Mouse (Mus musculus) embryonic fibroblast, embryonic 13.5 days (primary cell): ENCODE measurements around the gene Ap2a1. TPM values are rescaled to one million over a fixed set of nuclear protein-coding genes. Genes with fewer than 3 reads are reported as not detected.

ENCODE experiments used
- H3K27ac ChIP-seq: 2 replicates; pipeline ENCODE4 v1.5.1; 2012; ENCODE audit warnings: low read length, control low read depth, inconsistent platforms; ENCODE audit not compliant: insufficient read depth
- H3K4me1 ChIP-seq: 2 replicates; pipeline ENCODE4 v1.6.1; 2011; ENCODE audit warnings: low read length; ENCODE audit not compliant: control insufficient read depth, insufficient read depth
- H3K4me3 ChIP-seq: 2 replicates; pipeline ENCODE4 v1.5.1; 2011; ENCODE audit warnings: mild to moderate bottlenecking, control low read depth, low read length; ENCODE audit not compliant: insufficient read depth
- CTCF ChIP-seq: IDR thresholded peaks from 2 replicates; pipeline ENCODE4 v1.5.1; 2011; ENCODE audit warnings: mild to moderate bottlenecking, control low read depth, low read length, moderate library complexity, borderline replicate concordance; ENCODE audit not compliant: insufficient read depth
- POLR2A ChIP-seq: IDR thresholded peaks from 2 replicates; pipeline ENCODE4 v1.6.1; 2011; ENCODE audit warnings: low read depth, mild to moderate bottlenecking, control low read depth, low read length, moderate library complexity
- polyA plus RNA-seq: library from polyadenylated mRNA; stranded (reverse); fragments of >200 nt; gene quantifications from 2 replicates; pipeline ENCODE4 v1.2.4, GENCODE M21; 2011; ENCODE audit warnings: low read depth; ENCODE audit not compliant: missing spikeins, insufficient read length

Gene Ap2a1
- polyA plus RNA-seq, 1 experiment: 129 TPM

- Histone ChIP-seq H3K27ac (no peak overlapping the region), H3K4me3 (no peak overlapping the region), H3K4me1 (no peaks in the 10 kb centered on the region)
- TF ChIP-seq POLR2A (no peak), CTCF (no peak)
Observed at GRCm38 (mm10) chr7:44964990-44965389, 35.7 kb upstream of the Ap2a1 start.

GRCm38 (mm10) chr7:44962831-44963230 lies 33.5 kb upstream of the Ap2a1 start:
- Histone ChIP-seq H3K4me3 (no peak overlapping the region), H3K4me1 (no peaks in the 10 kb centered on the region)
- TF ChIP-seq POLR2A (no peak), CTCF (no peak)

GRCm38 (mm10) chr7:44962337-44962736 lies 33.0 kb upstream of the Ap2a1 start:
- no peak overlapping the region for H3K4me3 ChIP-seq
- TF ChIP-seq CTCF: no peak
- TF ChIP-seq POLR2A: no peak
- H3K4me1 ChIP-seq: no peaks in the 10 kb centered on the region
- H3K27ac ChIP-seq: no peak overlapping the region

More at GRCm38 (mm10) chr7:44962831-44963230, 33.5 kb upstream of the Ap2a1 start:
- no peak overlapping the region for H3K27ac ChIP-seq

GRCm38 (mm10) chr7:44960512-44960910 lies 31.2 kb upstream of the Ap2a1 start:
- Histone ChIP-seq H3K27ac (no peak overlapping the region), H3K4me1 (no peaks in the 10 kb centered on the region), H3K4me3 (no peak overlapping the region)
- TF ChIP-seq CTCF: no peak
- TF ChIP-seq POLR2A: no peak

GRCm38 (mm10) chr7:44959874-44960511 lies 30.7 kb upstream of the Ap2a1 start:
- no peak for TF ChIP-seq POLR2A
- no peak for TF ChIP-seq CTCF
- no peaks in the 10 kb centered on the region for H3K4me1 ChIP-seq
- no peak overlapping the region for H3K27ac ChIP-seq
- H3K4me3 ChIP-seq: no peak overlapping the region

- Histone ChIP-seq H3K4me1 (no peaks in the 10 kb centered on the region), H3K4me3 (no peak overlapping the region), H3K27ac (no peak overlapping the region)
- no peak for TF ChIP-seq CTCF
- TF ChIP-seq POLR2A: no peak
Observed at GRCm38 (mm10) chr7:44959281-44959680, 30.0 kb upstream of the Ap2a1 start.

DNA sequence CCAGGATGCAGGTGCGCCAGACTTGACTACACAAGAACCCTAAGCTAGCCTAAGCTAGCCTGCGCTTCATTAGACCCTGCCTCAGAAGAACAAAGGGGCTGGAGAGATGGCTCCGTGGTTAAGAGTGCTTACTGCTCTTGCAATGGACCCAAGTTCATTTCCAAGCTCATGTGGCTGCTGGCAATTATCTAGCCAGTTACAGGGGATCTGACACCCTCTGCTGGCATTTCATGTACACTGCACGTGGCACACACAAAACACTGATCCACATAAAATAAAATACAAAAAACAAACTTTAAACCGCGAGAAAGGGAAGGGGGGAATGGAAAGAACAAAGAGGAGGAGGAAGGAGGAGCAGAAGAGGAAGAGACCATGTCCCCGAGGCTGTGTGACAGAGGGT lies 28.9 kb upstream of the Ap2a1 start:
- Histone ChIP-seq H3K4me1 (no peaks in the 10 kb centered on the region), H3K4me3 (no peak overlapping the region), H3K27ac (no peak overlapping the region)
- no peak for TF ChIP-seq POLR2A
- no peak for TF ChIP-seq CTCF

- H3K4me1 ChIP-seq: no peaks in the 10 kb centered on the region
- H3K4me3 ChIP-seq: no peak overlapping the region
- H3K27ac ChIP-seq: no peak overlapping the region
- TF ChIP-seq POLR2A: no peak
- TF ChIP-seq CTCF: no peak
Observed at GRCm38 (mm10) chr7:44957183-44957835, 28.0 kb upstream of the Ap2a1 start.

DNA sequence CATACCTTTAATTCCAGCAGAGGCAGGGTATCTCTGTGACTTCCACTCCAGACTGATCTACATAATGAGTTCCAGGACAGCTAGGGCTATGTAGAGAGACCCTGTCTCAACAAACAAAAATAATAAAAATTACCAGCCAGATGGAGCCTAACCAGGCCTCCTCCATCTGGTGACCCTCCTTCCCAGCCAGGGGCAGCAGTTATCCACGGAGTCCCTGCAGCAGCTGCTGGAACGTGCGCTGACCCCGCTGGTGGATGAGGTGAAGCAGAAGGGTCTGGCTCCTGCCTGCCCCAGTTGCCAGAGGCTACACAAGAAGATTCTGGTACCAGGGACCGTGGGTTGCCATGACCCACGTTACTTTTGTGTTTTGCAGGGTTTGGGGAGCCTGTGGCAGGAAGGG lies 27.0 kb upstream of the Ap2a1 start:
- Histone ChIP-seq H3K27ac (no peak overlapping the region), H3K4me3 (no peak overlapping the region), H3K4me1 (no peaks in the 10 kb centered on the region)
- TF ChIP-seq CTCF (no peak), POLR2A (no peak)

DNA sequence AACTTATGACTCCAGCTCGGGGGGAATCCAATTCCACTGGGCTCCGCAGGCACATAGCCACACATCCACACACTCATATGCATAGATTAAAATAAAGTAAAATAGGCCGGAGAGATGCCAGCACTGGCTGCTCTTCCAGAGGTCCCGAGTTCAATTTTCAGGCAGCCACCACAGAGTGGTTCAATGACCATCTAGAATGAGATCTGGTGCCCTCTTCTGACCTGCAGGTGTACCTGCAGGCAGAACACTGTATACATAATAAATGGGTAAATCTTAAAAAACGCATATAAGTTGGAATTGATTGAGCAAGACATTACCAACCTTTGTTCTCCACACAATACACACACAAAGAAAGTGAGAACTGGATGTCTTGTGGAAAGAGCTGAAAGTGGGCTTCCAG lies 26.3 kb upstream of the Ap2a1 start:
- Histone ChIP-seq H3K27ac (no peak overlapping the region), H3K4me1 (no peaks in the 10 kb centered on the region), H3K4me3 (no peak overlapping the region)
- TF ChIP-seq CTCF (no peak), POLR2A (no peak)
